Mouse (Mus musculus) midbrain, embryonic 13.5 days (tissue): ENCODE measurements around the gene Nat9. TPM values are rescaled to one million over a fixed set of nuclear protein-coding genes. Genes with fewer than 3 reads are reported as not detected.

Experiments used
- ATAC-seq: fragments of 200-750 bp; cut with Nextera tagmentation; 2 replicates; pipeline ENCODE4 v1.8.0; 2017; ENCODE audit warnings: mild to moderate bottlenecking, moderate TSS enrichment, moderate library complexity
- H3K27ac ChIP-seq: fragments of 300-500 bp; sonication (generic); 2 replicates; pipeline ENCODE4 v1.5.1; 2015; ENCODE audit warnings: inconsistent platforms, mild to moderate bottlenecking, moderate library complexity
- H3K27me3 ChIP-seq: fragments of 300-500 bp; sonication (generic); 2 replicates; pipeline ENCODE4 v1.6.1; 2015; ENCODE audit warnings: mild to moderate bottlenecking, inconsistent platforms
- H3K36me3 ChIP-seq: fragments of 300-500 bp; sonication (generic); 2 replicates; pipeline ENCODE4 v1.6.1; 2015; ENCODE audit warnings: mild to moderate bottlenecking, inconsistent platforms
- H3K4me1 ChIP-seq: fragments of 300-500 bp; sonication (generic); replicated peaks from 2 replicates; pipeline ENCODE4 v1.6.1; 2015; ENCODE audit warnings: inconsistent platforms
- H3K4me2 ChIP-seq: fragments of 300-500 bp; sonication (generic); replicated peaks from 2 replicates; pipeline ENCODE4 v1.6.1; 2015; ENCODE audit warnings: moderate library complexity, mild to moderate bottlenecking, inconsistent platforms
- H3K4me3 ChIP-seq: fragments of 300-500 bp; sonication (generic); replicated peaks from 2 replicates; pipeline ENCODE4 v1.5.1; 2015; ENCODE audit warnings: mild to moderate bottlenecking, inconsistent platforms
- H3K9ac ChIP-seq: fragments of 300-500 bp; sonication (generic); replicated peaks from 2 replicates; pipeline ENCODE4 v1.6.1; 2015; ENCODE audit warnings: mild to moderate bottlenecking, inconsistent platforms
- H3K9me3 ChIP-seq: fragments of 300-500 bp; sonication (generic); 2 replicates; pipeline ENCODE4 v1.6.1; 2016; ENCODE audit warnings: mild to moderate bottlenecking, inconsistent platforms
- WGBS: fragments of 180-500 bp; shearing (Covaris S2); methylation state at CpG from one replicate; pipeline ENCODE4 v1.1.7; 2015; 5-methylcytosine and 5-hydroxymethylcytosine counted together
- polyA plus RNA-seq: library from polyadenylated mRNA; unstranded; fragments of >200 nt; fragmentation: Nextera tagmentation; extraction: Ambion mirVana; gene quantifications from 2 replicates; pipeline ENCODE4 v1.2.1, GENCODE M21; 2015

The Nat9 gene
- polyA plus RNA-seq, 1 experiment from 2014 or later, result 23.7 TPM

- Histone ChIP-seq H3K9ac (no peak overlapping the region), H3K4me3 (no peak overlapping the region), H3K27ac (no peak overlapping the region), H3K36me3 (peaks cover 9% of the 10 kb centered on the region), H3K4me2 (no peak overlapping the region), H3K9me3 (no peaks in the 10 kb centered on the region), H3K4me1 (peaks cover 19% of the 10 kb centered on the region), H3K27me3 (no peaks in the 10 kb centered on the region)
- ATAC-seq, result no peak
- 91% methylated on average over 13 of the region's 13 CpGs for WGBS
Observed at GRCm38 (mm10) chr11:115188539-115189231, 1.0 kb upstream of the Nat9 start.

DNA sequence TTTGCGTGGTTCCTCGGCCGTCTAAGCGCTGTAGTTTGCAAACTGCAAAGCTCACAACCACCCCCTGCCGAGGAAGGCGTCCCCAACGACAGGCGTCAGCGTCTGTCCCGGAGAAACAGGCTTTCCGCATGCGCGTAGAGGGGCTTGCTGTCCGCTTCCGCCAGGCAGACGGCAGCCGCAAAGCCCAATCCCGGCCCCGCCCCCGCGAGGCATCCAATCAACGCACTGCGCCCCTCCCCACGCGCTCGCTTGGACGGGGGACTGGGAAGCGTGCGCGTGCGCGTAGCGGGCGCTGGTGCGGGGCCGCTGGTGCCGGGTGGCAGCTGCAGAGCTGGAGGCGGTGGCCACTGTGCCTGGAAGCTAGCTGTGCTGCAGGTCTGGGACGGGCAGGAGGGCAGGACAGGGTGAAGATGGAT is 427 bp downstream of the Nat9 start, which contains the start of gene Tmem104:
Gene Tmem104, plus strand, starts transcription at position 264 of the 416 bp plus-strand sequence.
- WGBS, result under 1% methylated on average over 39 of the region's 39 CpGs
- Histone ChIP-seq H3K4me1 (peaks cover 19% of the 10 kb centered on the region), H3K4me2 (peak within 1 kb of the TSS; percentile 90), H3K9me3 (no peaks in the 10 kb centered on the region), H3K27me3 (no peaks in the 10 kb centered on the region), H3K27ac (peak within 1 kb of the TSS; percentile 84), H3K36me3 (peaks cover 9% of the 10 kb centered on the region), H3K9ac (peak within 1 kb of the TSS; percentile 81), H3K4me3 (peak within 1 kb of the TSS; percentile 61)
- ATAC-seq, result peak; percentile 94

- no peak for ATAC-seq
- H3K36me3 ChIP-seq, result no peaks in the 10 kb centered on the region
- H3K9me3 ChIP-seq, result no peaks in the 10 kb centered on the region
- no peak overlapping the region for H3K4me2 ChIP-seq
- 41% methylated on average over 4 of the region's 4 CpGs for WGBS
- no peak overlapping the region for H3K4me3 ChIP-seq
- H3K4me1 ChIP-seq, result peaks cover 19% of the 10 kb centered on the region
- no peak overlapping the region; the same call in 1 of the 2 replicates for H3K9ac ChIP-seq
- no peaks in the 10 kb centered on the region for H3K27me3 ChIP-seq
- no peak overlapping the region for H3K27ac ChIP-seq
Observed at GRCm38 (mm10) chr11:115184973-115185372, 2.7 kb downstream of the Nat9 start.

- Histone ChIP-seq H3K27ac (no peak overlapping the region), H3K9ac (no peak overlapping the region), H3K27me3 (no peaks in the 10 kb centered on the region), H3K36me3 (no peaks in the 10 kb centered on the region), H3K4me3 (no peak overlapping the region), H3K4me2 (no peak overlapping the region), H3K4me1 (peaks cover 23% of the 10 kb centered on the region), H3K9me3 (no peaks in the 10 kb centered on the region)
- no peak for ATAC-seq
- 19% methylated on average over 12 of the region's 12 CpGs for WGBS
Observed at GRCm38 (mm10) chr11:115181913-115182638, 5.6 kb downstream of the Nat9 start.

GRCm38 (mm10) chr11:115179881-115180280 is 7.8 kb downstream of the Nat9 start:
- peaks cover 34% of the 10 kb centered on the region for H3K4me1 ChIP-seq
- no peaks in the 10 kb centered on the region for H3K36me3 ChIP-seq
- no peak overlapping the region for H3K9ac ChIP-seq
- no peak overlapping the region for H3K4me3 ChIP-seq
- WGBS, result 92% methylated on average over 6 of the region's 6 CpGs
- no peak overlapping the region for H3K4me2 ChIP-seq
- no peak overlapping the region; the same call in 1 of the 2 replicates for H3K27ac ChIP-seq
- H3K9me3 ChIP-seq, result no peaks in the 10 kb centered on the region
- no peak for ATAC-seq
- H3K27me3 ChIP-seq, result peaks cover 15% of the 10 kb centered on the region; the same call in 1 of the 2 replicates

GRCm38 (mm10) chr11:115179191-115179590 is 8.5 kb downstream of the Nat9 start:
- H3K4me3 ChIP-seq, result no peak overlapping the region
- WGBS, result 68% methylated on average over 6 of the region's 6 CpGs
- peaks cover 41% of the 10 kb centered on the region for H3K4me1 ChIP-seq
- no peak overlapping the region; the same call in 1 of the 2 replicates for H3K27ac ChIP-seq
- H3K27me3 ChIP-seq, result peaks cover 20% of the 10 kb centered on the region; the same call in 1 of the 2 replicates
- ATAC-seq, result 0 out of 2 replicates have a peak, but pooled peaks have one; percentile 3
- no peak overlapping the region for H3K4me2 ChIP-seq
- H3K9me3 ChIP-seq, result no peaks in the 10 kb centered on the region
- H3K36me3 ChIP-seq, result no peaks in the 10 kb centered on the region
- H3K9ac ChIP-seq, result no peak overlapping the region

DNA sequence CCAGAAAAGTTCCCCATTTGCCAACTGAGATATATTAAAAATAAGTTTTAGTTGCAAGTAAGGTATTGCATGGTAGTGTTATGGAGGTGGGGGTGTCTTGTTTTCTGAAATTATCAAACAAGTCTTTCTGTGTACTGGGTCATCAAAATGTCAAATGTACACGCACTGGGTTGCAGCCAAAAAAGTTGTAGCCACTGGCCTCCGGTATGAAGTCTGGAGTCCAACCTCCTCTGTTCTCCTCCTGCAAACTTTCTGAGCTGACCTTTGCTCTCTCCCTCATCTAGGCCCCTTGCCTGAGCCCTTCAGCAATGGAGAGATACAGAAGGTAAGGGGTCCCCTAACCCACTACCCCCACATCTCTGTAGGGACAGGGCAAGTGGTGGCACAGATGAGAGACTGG is 8.9 kb downstream of the Nat9 start:
- H3K9ac ChIP-seq, result no peak overlapping the region
- no peaks in the 10 kb centered on the region for H3K9me3 ChIP-seq
- no peak overlapping the region for H3K4me3 ChIP-seq
- H3K27ac ChIP-seq, result no peak overlapping the region; the same call in 1 of the 2 replicates
- no peak for ATAC-seq
- H3K4me1 ChIP-seq, result peaks cover 45% of the 10 kb centered on the region
- peaks cover 24% of the 10 kb centered on the region for H3K27me3 ChIP-seq
- 90% methylated on average over 2 of the region's 2 CpGs for WGBS
- H3K4me2 ChIP-seq, result no peak overlapping the region
- no peaks in the 10 kb centered on the region for H3K36me3 ChIP-seq

- Histone ChIP-seq H3K4me1 (peaks cover 56% of the 10 kb centered on the region), H3K9ac (peak overlapping the region; percentile 11; the same call in 1 of the 2 replicates), H3K27me3 (peaks cover 28% of the 10 kb centered on the region), H3K9me3 (no peaks in the 10 kb centered on the region), H3K27ac (peak overlapping the region; percentile 67), H3K4me3 (no peak overlapping the region), H3K4me2 (peak overlapping the region; percentile 5; the same call in 1 of the 2 replicates), H3K36me3 (no peaks in the 10 kb centered on the region)
- WGBS, result 22% methylated on average over 10 of the region's 10 CpGs
- ATAC-seq, result peak; percentile 69
Observed at GRCm38 (mm10) chr11:115177559-115178195, 10.0 kb downstream of the Nat9 start.

- Histone ChIP-seq H3K4me3 (no peak overlapping the region), H3K9me3 (no peaks in the 10 kb centered on the region), H3K36me3 (no peaks in the 10 kb centered on the region), H3K4me2 (no peak overlapping the region), H3K4me1 (peaks cover 67% of the 10 kb centered on the region), H3K27ac (no peak overlapping the region), H3K27me3 (peaks cover 28% of the 10 kb centered on the region), H3K9ac (no peak overlapping the region)
- WGBS, result 60% methylated on average over 24 of the region's 24 CpGs
- ATAC-seq, result no peak
Observed at GRCm38 (mm10) chr11:115176399-115177190, 11.1 kb downstream of the Nat9 start.

- ATAC-seq, result no peak
- Histone ChIP-seq H3K27ac (no peak overlapping the region), H3K4me3 (no peak overlapping the region), H3K27me3 (peaks cover 28% of the 10 kb centered on the region), H3K9ac (no peak overlapping the region), H3K4me1 (peaks cover 67% of the 10 kb centered on the region), H3K4me2 (0 out of 2 replicates have a peak overlapping the region, but pooled peaks have one; percentile 5), H3K9me3 (no peaks in the 10 kb centered on the region), H3K36me3 (no peaks in the 10 kb centered on the region)
- 15% methylated on average over 16 of the region's 16 CpGs for WGBS
Observed at GRCm38 (mm10) chr11:115173549-115174339, 13.9 kb downstream of the Nat9 start.
